Mouse (Mus musculus) bone marrow macrophage, adult 2 months (primary cell): ENCODE data around the gene Sorcs1.

Experiments
- CTCF ChIP-seq: IDR thresholded peaks from 2 replicates; pipeline ENCODE4 v1.5.1; 2012; ENCODE audit warnings: low read depth, mild to moderate bottlenecking, low read length, moderate library complexity
- POLR2A ChIP-seq: IDR thresholded peaks from 2 replicates; pipeline ENCODE4 v1.6.1; 2012; ENCODE audit warnings: mild to moderate bottlenecking, low read depth, low read length, borderline replicate concordance

- no peak for TF ChIP-seq CTCF
- TF ChIP-seq POLR2A, result no peak
These were observed 315.6 kb downstream of the Sorcs1 start for GRCm38 (mm10) chr19:50362655-50363500.
